Mouse (Mus musculus): ENCODE measurements around the gene Ckap4.
"Not testable (repeated sequence)": the region's sequence is repeated elsewhere in the genome, so short reads cannot be mapped to it uniquely, and the experiment has no call there.

Ckap4 gene

DNA sequence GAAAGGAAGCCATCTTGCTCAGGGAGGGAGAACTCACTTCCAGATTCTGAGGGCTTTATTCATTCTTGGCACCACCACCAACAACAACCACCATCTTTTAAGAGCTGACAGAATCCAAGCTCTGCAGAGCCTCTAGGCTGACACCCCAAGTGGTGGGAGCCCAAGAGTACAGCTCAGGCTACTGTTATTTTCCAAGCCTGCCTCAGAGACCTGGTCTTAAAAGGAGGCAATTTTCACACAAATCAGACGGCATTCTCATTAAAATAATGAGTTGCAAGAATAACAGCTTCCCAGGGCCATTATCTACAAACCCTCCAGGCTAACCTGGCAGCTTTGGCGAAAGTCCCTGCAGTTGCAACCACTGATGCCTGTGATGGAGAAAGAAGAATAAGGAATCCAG, 37.1 kb downstream of the Ckap4 start:
- no peak for DNase-seq

DNA sequence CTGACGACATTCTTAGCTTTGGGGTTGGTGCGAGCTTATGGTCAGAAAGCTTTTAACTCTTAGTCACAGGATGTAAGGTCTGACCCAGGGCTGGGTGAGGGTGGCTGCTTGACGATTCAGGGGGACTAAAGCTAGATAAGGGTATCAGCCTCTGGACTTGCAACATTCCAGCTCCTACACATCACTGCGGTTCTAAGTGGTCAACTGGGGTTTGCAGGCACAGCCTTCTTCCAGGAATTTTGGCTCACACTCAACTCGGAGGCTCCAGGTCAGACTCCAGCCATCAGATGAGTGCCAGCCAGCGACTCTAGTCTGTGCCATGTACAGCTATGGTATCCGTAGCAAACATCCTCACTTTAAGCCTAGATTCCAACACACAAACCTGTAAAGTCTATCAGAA, 39.4 kb downstream of the Ckap4 start:
- DNase-seq, result no peak

DNA sequence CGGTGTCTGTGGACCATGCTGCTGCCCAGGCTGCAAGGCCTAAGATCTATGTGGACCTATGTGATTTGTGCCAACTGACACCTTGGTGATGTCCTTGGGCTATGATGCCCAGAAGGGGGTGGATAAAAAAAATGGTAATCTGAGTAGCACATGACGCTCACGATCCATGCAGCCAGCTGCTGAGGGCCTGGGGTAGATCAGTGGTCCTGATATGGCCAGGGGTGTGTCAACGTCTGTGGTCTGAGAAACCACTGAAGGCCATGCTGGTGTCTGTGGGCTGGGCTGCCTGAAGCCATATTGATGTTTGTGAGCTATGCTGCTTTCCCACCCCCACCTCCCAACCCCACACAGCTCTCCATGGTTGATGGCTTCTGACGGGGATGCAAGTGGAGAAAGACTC, 43.7 kb downstream of the Ckap4 start:
- no peak for DNase-seq

DNA sequence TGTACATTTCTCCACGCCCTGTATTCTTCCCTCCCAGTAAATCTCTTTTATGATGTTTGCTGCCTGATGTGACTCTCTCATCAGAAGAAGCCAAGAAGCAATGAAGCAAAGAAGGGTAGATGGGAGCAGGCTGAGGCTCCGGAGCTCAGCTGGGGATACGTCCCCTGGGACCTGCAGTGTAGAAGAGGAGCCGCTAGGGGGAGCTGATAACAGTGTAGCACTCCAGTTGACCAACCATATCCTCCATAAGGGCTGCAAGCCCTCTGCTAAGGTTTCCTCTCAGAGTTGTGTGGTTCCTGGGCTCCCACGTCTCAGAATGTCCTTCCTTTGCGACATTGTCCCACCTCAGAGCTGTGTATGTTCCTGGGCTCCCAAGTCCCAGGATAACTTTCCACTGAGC, 45.5 kb downstream of the Ckap4 start:
- no peak for DNase-seq

DNA sequence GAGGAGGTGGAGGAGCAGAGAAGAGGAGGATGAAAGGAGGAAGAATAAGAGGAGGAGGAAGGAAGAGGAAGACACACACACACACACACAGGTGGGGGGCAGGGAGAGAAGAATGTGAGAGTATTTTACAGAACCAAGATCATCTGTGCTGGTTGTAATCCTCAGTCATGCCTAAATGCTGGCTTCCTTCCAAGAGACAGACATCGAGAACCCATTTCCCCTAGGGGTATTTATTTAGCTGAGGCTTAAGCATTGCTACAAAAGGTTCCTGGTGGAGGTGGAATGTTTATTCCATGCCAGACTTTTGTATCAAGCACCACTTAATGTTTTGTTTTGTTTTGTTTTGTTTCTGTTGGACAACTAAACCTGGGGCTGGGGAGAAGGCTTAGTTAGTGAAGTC, 49.2 kb downstream of the Ckap4 start:
- no peak for DNase-seq

DNA sequence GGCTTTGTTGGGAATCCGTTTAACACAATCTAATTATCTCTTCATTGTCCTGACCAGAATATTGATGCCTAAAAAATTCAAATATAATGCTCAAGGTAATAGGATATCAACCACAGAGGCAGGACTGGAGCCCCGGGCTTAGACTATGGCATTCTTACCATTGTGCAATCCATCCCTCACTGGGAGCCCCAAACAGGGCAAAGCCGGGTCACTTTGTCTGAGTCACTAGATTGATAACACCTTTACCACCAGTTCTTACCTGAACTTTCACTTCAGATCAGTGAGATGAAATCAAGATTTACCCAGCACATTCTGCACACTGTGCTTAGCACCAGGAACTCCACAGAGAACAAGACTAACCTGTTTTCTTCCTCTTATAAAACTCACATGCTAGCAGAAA, 50.3 kb downstream of the Ckap4 start:
- DNase-seq, result no peak

DNA sequence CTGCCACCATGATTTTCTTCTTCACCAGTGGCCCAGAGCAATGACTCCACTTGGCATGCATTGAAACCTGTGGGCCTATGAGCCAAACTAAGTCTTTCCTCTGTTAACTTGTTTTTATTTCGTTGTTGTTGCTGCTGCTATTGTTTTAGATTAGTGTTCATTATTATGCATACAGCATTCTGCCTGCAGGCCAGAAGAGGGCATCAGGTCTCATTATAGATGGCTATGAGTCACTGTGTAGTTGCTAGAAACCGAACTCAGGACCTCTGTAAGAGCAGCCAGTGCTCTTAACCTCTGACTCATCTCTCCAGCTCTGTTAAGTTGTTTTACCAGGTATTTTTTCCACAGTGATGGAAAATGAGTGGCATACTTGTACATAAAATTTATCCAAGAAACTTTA, 50.8 kb downstream of the Ckap4 start:
- DNase-seq, result no peak

DNA sequence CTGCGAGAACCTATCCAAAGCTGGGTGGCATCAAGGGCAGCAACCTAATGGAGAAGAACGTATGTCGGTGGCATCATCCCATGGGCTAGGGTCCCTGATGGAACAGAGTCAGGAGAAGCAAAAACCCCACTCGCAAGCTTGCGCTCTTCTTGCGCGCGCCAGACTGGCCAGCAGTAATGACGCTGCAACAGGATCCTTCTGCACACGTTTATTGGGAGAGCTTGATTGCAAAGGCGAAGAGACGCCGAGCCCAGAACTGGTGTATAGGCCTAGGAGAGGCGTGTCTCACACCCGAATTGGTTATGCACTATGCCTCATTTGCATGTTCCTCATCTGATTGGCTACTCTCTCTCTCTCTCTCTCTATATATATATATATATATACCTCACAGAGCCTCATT, 51.4 kb downstream of the Ckap4 start:
- DNase-seq, result not testable (repeated sequence)

DNA sequence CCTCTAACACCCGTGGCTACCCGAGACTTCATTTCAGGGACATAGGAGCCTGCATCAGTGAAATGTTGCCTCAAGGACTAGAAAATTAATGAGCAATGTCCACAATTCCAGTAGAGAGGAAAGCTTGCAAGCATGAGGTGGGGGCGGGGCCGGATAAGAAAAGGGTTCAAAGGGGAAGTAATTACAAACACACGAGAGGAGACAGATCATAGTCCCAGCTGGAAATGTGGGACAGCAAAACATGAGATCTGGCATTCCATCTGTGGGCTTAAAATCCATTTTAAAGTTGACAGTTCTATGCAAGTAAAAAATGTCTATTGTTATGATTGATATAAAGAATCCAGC, 52.6 kb downstream of the Ckap4 start:
- no peak for DNase-seq

DNA sequence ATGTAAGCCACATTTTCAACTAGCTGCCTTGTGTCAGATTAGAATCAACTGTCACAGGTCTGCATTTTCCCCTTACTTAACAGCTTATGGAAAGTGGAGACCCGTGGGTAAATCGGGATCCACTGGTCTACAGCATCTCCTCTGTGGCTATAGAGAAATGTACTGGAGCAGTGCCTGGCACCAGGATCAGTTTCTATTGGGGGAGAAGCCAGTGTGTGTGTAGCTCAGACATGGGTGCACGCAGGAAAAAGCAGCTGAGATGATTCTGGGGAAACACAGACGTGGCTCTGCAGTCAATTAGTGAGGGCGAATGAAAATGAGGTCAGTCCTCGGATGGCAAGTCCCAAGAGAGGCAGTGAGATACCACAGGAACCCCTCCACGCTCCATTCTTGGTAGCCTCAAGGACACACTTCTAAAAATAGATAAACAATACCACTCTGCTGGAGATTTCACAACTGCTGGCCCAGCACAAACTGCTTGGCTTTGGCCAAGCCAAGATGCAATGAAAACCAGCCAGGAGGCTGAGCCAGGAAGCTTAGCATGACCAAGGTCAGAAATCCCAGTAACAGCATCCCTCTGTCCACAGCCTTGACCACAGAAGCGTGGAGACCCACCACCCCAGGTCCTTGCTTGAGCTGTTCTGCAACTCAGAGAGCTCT, 53.1 kb downstream of the Ckap4 start:
- DNase-seq, result no peak

DNA sequence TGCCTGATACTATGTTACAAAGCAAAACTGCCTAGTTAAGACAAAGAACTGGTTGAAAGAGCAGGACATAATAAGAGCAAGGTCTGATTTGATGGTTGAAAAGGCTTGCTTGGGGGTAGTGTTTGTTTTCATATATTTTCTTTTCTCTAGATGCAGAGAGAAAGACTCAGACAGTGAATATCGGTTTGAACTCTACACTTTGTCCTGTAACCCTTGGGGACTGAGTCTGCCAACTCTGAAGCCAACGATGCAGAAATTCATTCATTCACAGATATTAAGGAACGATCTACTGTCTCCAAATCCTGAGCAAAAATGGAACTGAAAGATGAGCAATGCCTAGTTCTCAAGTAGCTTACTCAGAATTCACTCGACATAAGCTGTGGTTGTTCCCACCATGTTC, 53.7 kb downstream of the Ckap4 start:
- DNase-seq, result no peak

DNA sequence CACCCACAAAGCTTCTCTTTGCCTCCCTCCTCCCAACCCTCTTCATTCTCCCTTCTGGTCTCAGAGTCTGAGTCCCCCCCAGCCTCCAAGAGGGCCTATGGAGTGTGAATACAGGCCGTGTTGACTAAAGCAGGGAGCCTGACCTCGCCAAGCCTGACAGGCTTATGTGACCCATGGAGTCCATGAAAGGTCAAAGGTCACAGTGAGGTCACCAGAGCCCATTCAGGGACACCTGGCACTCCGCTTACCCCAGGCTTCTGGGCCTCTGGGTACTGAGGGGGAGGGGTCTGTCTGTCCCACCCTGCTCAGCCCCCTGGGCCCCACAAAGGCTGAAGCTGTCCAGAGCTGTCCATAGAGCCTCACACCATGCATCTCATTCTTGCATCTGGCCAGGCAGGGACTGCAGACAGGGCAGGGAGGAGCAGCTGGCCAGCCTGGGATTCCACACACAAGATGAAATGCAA, 56.2 kb downstream of the Ckap4 start:
- DNase-seq, result no peak

DNA sequence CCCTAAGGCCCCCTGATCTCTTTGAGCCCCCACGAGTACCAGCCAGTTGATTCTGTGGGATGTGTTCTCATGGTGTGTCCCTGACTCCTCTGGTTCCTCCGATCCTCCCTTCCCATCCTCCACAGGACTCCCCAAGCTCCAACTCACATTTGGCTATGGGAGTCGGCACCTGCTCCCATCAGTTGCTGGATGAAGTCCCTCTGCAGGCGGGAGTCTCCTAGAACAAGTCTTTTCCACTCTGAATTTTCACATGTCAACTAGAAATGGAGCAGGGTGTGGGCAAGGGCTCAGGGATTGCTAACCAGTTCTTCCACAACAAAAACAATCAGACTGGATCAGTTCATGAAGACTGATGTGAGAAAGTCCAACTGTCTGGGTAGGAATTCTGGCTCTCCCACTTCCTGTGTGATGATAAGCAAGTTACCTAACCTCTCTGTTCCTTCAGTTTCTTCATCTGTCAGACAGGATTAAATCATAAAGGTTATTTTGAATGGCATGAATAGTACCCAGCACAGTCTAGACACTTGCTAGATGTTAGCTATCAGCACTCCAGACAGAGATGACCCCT, 56.7 kb downstream of the Ckap4 start:
- no peak for DNase-seq
